21 mouse cellular contexts compared by ENCODE assay signal in the genomic region with DNA sequence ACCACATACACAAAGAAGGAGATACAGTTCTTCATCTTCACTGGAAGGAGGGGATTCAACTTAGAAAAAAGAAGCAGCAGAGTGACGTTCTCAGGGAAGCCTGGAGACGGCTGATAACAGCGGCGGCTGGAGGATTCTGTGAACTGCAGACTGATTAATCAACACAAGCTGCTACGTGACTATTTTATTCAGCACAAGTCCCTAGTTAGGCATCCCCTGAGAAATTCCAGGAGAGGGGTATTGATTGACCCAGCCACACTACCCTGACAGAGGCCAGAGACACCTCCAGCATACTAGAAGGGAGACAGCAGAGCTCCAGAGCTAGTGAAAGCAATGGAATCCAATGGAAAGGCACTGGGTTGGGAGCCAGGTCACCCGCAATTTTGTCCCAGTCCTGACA.
"Had no signal": no experiment of that assay in that cellular context is flagged by ENCODE, and none has a peak within 500 bp of the region (broad histone marks: within the 10 kb centered on the region; RNA-seq: fewer than 3 reads in every experiment).

No protein-coding gene starts in this region.

- ATAC-seq: intestine, postnatal 0 days; liver, postnatal 0 days; lung, postnatal 0 days had no signal

- H3K4me2 ChIP-seq: limb, embryonic 12.5 days; limb, embryonic 15.5 days; liver, embryonic 11.5 days; lung, embryonic 14.5 days; neural tube, embryonic 12.5 days; neural tube, embryonic 15.5 days had no signal

- H3K36me3 ChIP-seq: limb, embryonic 12.5 days; limb, embryonic 15.5 days; neural tube, embryonic 12.5 days; neural tube, embryonic 15.5 days had no signal

- H3K9me3 ChIP-seq: limb, embryonic 12.5 days; limb, embryonic 15.5 days; neural tube, embryonic 12.5 days; neural tube, embryonic 15.5 days had no signal

- H3K9ac ChIP-seq: limb, embryonic 12.5 days; limb, embryonic 15.5 days; liver, embryonic 14.5 days; liver, postnatal 0 days; lung, embryonic 14.5 days; neural tube, embryonic 12.5 days; neural tube, embryonic 15.5 days had no signal

- H3K4me1 ChIP-seq: limb, embryonic 12.5 days; limb, embryonic 15.5 days; megakaryocyte, embryonic 14.5 days; neural tube, embryonic 12.5 days; neural tube, embryonic 15.5 days had no signal

- DNase-seq: kidney, adult 2 months; kidney, postnatal 36 days; left cerebral cortex, postnatal 4 days; liver, postnatal 0 days; right cerebral cortex, adult 18-20 months; right cerebral cortex, postnatal 14 days; right cerebral cortex, postnatal 4 days; thymus, adult 2 months; thymus, postnatal 25 days had no signal

- H3K27me3 ChIP-seq: limb, embryonic 12.5 days; limb, embryonic 15.5 days; megakaryocyte, embryonic 14.5 days; neural tube, embryonic 12.5 days; neural tube, embryonic 15.5 days had no signal

- H3K4me3 ChIP-seq: limb, embryonic 12.5 days; limb, embryonic 15.5 days; megakaryocyte, embryonic 14.5 days; neural tube, embryonic 12.5 days; neural tube, embryonic 15.5 days had no signal

- H3K27ac ChIP-seq: kidney, postnatal 0 days; limb, embryonic 12.5 days; limb, embryonic 15.5 days; liver, embryonic 14.5 days; neural tube, embryonic 12.5 days; neural tube, embryonic 15.5 days; stomach, postnatal 0 days had no signal
